11 mouse cellular contexts compared by ENCODE assay signal in the genomic region with DNA sequence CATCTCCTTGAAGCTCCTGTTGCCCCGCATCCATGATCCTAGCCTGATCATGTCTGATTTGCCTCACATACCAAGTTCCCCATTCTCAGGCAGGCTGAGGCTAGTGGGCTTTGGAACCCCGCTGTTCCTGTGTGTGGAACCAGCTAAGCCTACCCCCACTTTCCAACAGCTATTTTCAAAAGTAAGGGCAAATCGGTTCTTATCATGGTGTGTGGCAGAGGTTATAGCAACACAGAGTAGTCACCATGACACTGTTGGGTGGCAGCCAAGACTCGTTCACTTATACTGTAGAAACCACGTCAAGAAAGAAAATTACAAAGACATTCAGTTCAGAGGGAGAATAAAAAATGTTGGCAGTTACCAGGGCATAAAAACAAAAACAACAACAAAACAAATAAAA.
DNase-seq lines count a peak whose midpoint lies in the region; ATAC-seq and TF ChIP-seq lines count a peak whose summit lies in the region.
"Had no signal": no experiment of that assay in that cellular context is flagged by ENCODE, and none has a peak within 500 bp of the region (broad histone marks: within the 10 kb centered on the region; RNA-seq: fewer than 3 reads in every experiment).

No protein-coding gene starts in this region.

- no peak overlapping the region for H3K4me2 ChIP-seq in hindbrain, embryonic 14.5 days (replicated peaks)
- H3K4me2 ChIP-seq in lung, embryonic 16.5 days (ENCODE audit: low read depth, low read length): no peak overlapping the region
- H3K4me2 ChIP-seq: limb, embryonic 15.5 days; stomach, embryonic 15.5 days had no signal

- H3K27me3 ChIP-seq in hindbrain, embryonic 14.5 days (ENCODE audit: control insufficient read depth, insufficient read depth, low read length): no peaks in the 10 kb centered on the region
- H3K27me3 ChIP-seq in hindbrain, embryonic 10.5 days (ENCODE audit: insufficient read depth, poor library complexity, severe bottlenecking): no peaks in the 10 kb centered on the region
- no peaks in the 10 kb centered on the region for H3K27me3 ChIP-seq in lung, embryonic 16.5 days (ENCODE audit: control insufficient read depth, insufficient read depth, low read depth, low read length)
- H3K27me3 ChIP-seq: limb, embryonic 15.5 days; stomach, embryonic 15.5 days had no signal

- no peak overlapping the region for H3K9ac ChIP-seq in hindbrain, embryonic 14.5 days
- no peak overlapping the region for H3K9ac ChIP-seq in lung, embryonic 16.5 days (ENCODE audit: low read length)
- H3K9ac ChIP-seq: limb, embryonic 15.5 days; stomach, embryonic 15.5 days had no signal

- 50% methylated on average over 5 of the region's 5 CpGs for WGBS in hindbrain, embryonic 14.5 days
- 83% methylated on average over 5 of the region's 5 CpGs for WGBS in hindbrain, embryonic 10.5 days
- 40% methylated on average over 5 of the region's 5 CpGs for WGBS in lung, embryonic 16.5 days

- H3K9me3 ChIP-seq in hindbrain, embryonic 14.5 days (ENCODE audit: control insufficient read depth, low read length): no peaks in the 10 kb centered on the region
- H3K9me3 ChIP-seq in hindbrain, embryonic 10.5 days: no peaks in the 10 kb centered on the region
- no peaks in the 10 kb centered on the region for H3K9me3 ChIP-seq in lung, embryonic 16.5 days (ENCODE audit: control insufficient read depth, low read length)
- H3K9me3 ChIP-seq: limb, embryonic 15.5 days; stomach, embryonic 15.5 days had no signal

- no peak for TF ChIP-seq CTCF in left cerebral cortex, adult 2 months (IDR thresholded peaks at IDR 0.05)

- intact Hi-C loops in left cerebral cortex, adult 2 months (cut with DNase I): no loop called here

- no peak for ATAC-seq in hindbrain, embryonic 14.5 days (ENCODE audit: low FRiP score)
- peak; percentile 65 for ATAC-seq in common myeloid progenitor, adult 5-6 weeks (replicated peaks; ENCODE audit: low read depth, poor library complexity, severe bottlenecking)
- peak; percentile 54; the same call in 1 of the 2 replicates for ATAC-seq in lung, embryonic 16.5 days (ENCODE audit: low read depth)

- peaks cover 4% of the 10 kb centered on the region; the same call in 1 of the 2 replicates for H3K36me3 ChIP-seq in hindbrain, embryonic 14.5 days (replicated peaks; ENCODE audit: control insufficient read depth, insufficient read depth)
- peaks cover 12% of the 10 kb centered on the region; the same call in 1 of the 2 replicates for H3K36me3 ChIP-seq in hindbrain, embryonic 10.5 days
- no peaks in the 10 kb centered on the region for H3K36me3 ChIP-seq in lung, embryonic 16.5 days (ENCODE audit: control insufficient read depth, insufficient read depth, low read length)
- H3K36me3 ChIP-seq: limb, embryonic 15.5 days; stomach, embryonic 15.5 days had no signal

- no peaks in the 10 kb centered on the region; the same call in 1 of the 2 replicates for H3K4me1 ChIP-seq in hindbrain, embryonic 14.5 days (replicated peaks; ENCODE audit: control insufficient read depth, insufficient read depth, low read length)
- no peaks in the 10 kb centered on the region for H3K4me1 ChIP-seq in hindbrain, embryonic 10.5 days (replicated peaks)
- no peaks in the 10 kb centered on the region; the same call in 1 of the 2 replicates for H3K4me1 ChIP-seq in lung, embryonic 16.5 days (replicated peaks; ENCODE audit: control insufficient read depth, insufficient read depth, low read length)
- H3K4me1 ChIP-seq: limb, embryonic 15.5 days; stomach, embryonic 15.5 days had no signal

- no peak overlapping the region for H3K4me3 ChIP-seq in hindbrain, embryonic 14.5 days (replicated peaks; ENCODE audit: low read length)
- no peak overlapping the region for H3K4me3 ChIP-seq in hindbrain, embryonic 10.5 days
- no peak overlapping the region for H3K4me3 ChIP-seq in lung, embryonic 16.5 days (ENCODE audit: low read length)
- no peak overlapping the region for H3K4me3 ChIP-seq in left cerebral cortex, adult 2 months
- H3K4me3 ChIP-seq: limb, embryonic 15.5 days; stomach, embryonic 15.5 days had no signal

- H3K27ac ChIP-seq in hindbrain, embryonic 14.5 days: peak overlapping the region; percentile 67
- H3K27ac ChIP-seq in hindbrain, embryonic 10.5 days: no peak overlapping the region
- no peak overlapping the region for H3K27ac ChIP-seq in lung, embryonic 16.5 days (ENCODE audit: low read length)
- no peak overlapping the region for H3K27ac ChIP-seq in left cerebral cortex, adult 2 months
- H3K27ac ChIP-seq: limb, embryonic 15.5 days; stomach, embryonic 15.5 days had no signal

- peak; percentile 64 for DNase-seq in hindbrain, embryonic 14.5 days (ENCODE audit: low spot score)
- no peak for DNase-seq in hindbrain, embryonic 10.5 days (ENCODE audit: low spot score)
- peak; percentile 13 for DNase-seq in MEL-GATA-1-ER (ENCODE audit: extremely low read depth, low read depth)
- no peak for DNase-seq in left cerebral cortex, adult 2 months (ENCODE audit: extremely low spot score in 1 of 2, low spot score in 2 of 2)
- no peak for DNase-seq in thymus, postnatal 14 days
- no peak for DNase-seq in left cerebral cortex, adult 11 months (ENCODE audit: low spot score)
- DNase-seq: kidney, adult 18-20 months had no signal

Comparison
In these comparisons a context has a peak if more than half of its experiments do, and no peak if none do; other contexts are left out.
1. DNase-seq: peak in hindbrain, embryonic 14.5 days (single experiment) and MEL-GATA-1-ER (single experiment); none in hindbrain, embryonic 10.5 days (single experiment), left cerebral cortex, adult 2 months (0 of 2), thymus, postnatal 14 days (single experiment) and left cerebral cortex, adult 11 months (single experiment).